Mouse (Mus musculus) intestine, postnatal 0 days (tissue): ENCODE results near the gene Gm45716. TPM values are rescaled to one million over a fixed set of nuclear protein-coding genes. Genes with fewer than 3 reads are reported as not detected.

Experiments used
- ATAC-seq: fragments of 200-750 bp; cut with Nextera tagmentation; 2 replicates; pipeline ENCODE4 v1.8.0; 2017; ENCODE audit warnings: mild to moderate bottlenecking, moderate TSS enrichment, moderate library complexity
- H3K27ac ChIP-seq: fragments of 300-500 bp; sonication (generic); 2 replicates; pipeline ENCODE4 v1.5.1; 2014; ENCODE audit warnings: mild to moderate bottlenecking, low read depth, low read length, moderate library complexity
- H3K27me3 ChIP-seq: fragments of 300-500 bp; sonication (generic); replicated peaks from 2 replicates; pipeline ENCODE4 v1.6.1; 2014; ENCODE audit warnings: low read length, mixed read lengths; ENCODE audit not compliant: control insufficient read depth, insufficient read depth
- H3K36me3 ChIP-seq: fragments of 300-500 bp; sonication (generic); 2 replicates; pipeline ENCODE4 v1.6.1; 2014; ENCODE audit warnings: mild to moderate bottlenecking, moderate library complexity; ENCODE audit not compliant: control insufficient read depth, insufficient read depth
- H3K4me1 ChIP-seq: fragments of 300-500 bp; sonication (generic); replicated peaks from 2 replicates; pipeline ENCODE4 v1.6.1; 2014; ENCODE audit warnings: antibody characterized with exemption, low read length, mixed read lengths; ENCODE audit not compliant: control insufficient read depth, insufficient read depth
- H3K4me2 ChIP-seq: fragments of 300-500 bp; sonication (generic); replicated peaks from 2 replicates; pipeline ENCODE4 v1.6.1; 2014; ENCODE audit warnings: low read depth, mild to moderate bottlenecking, moderate library complexity
- H3K4me3 ChIP-seq: fragments of 300-500 bp; sonication (generic); 2 replicates; pipeline ENCODE4 v1.5.1; 2014; ENCODE audit warnings: low read depth, low read length
- H3K9ac ChIP-seq: fragments of 300-500 bp; sonication (generic); 2 replicates; pipeline ENCODE4 v1.6.1; 2014; ENCODE audit warnings: mild to moderate bottlenecking, low read depth, low read length
- H3K9me3 ChIP-seq: fragments of 300-500 bp; sonication (generic); 2 replicates; pipeline ENCODE4 v1.6.1; 2016; ENCODE audit warnings: mixed run types; ENCODE audit not compliant: control insufficient read depth
- CTCF ChIP-seq: sonication (generic); IDR thresholded peaks from 2 replicates; pipeline ENCODE4 v1.5.1; 2016; ENCODE audit warnings: low read depth, mild to moderate bottlenecking, control low read depth, antibody characterized with exemption, moderate library complexity
- WGBS: fragments of 180-500 bp; shearing (Covaris S2); extraction: QIAGEN DNeasy Blood & Tissue Kit; methylation state at CpG from one replicate; pipeline ENCODE4 v1.1.7; 2014; 5-methylcytosine and 5-hydroxymethylcytosine counted together
- polyA plus RNA-seq: library from polyadenylated mRNA; unstranded; fragments of >200 nt; fragmentation: Nextera tagmentation; extraction: Ambion mirVana; gene quantifications from 2 replicates; pipeline ENCODE4 v1.2.1, GENCODE M21; 2015

Gm45716 gene
- polyA plus RNA-seq, 1 experiment from 2014 or later: 23.9 TPM

- 39% methylated on average over 12 of the region's 12 CpGs for WGBS
- peak; percentile 49; the same call in 1 of the 2 replicates for ATAC-seq
- Histone ChIP-seq H3K9me3 (no peaks in the 10 kb centered on the region), H3K4me2 (peak overlapping the region; percentile 41), H3K27ac (peak overlapping the region; percentile 46), H3K4me1 (no peaks in the 10 kb centered on the region), H3K27me3 (no peaks in the 10 kb centered on the region), H3K4me3 (no peak overlapping the region), H3K9ac (no peak overlapping the region), H3K36me3 (no peaks in the 10 kb centered on the region)
- TF ChIP-seq CTCF: no peak
These were observed 9.2 kb downstream of the Gm45716 start for GRCm38 (mm10) chr11:90196521-90197215.

- H3K9ac ChIP-seq: no peak overlapping the region
- no peak overlapping the region for H3K27ac ChIP-seq
- no peaks in the 10 kb centered on the region for H3K4me1 ChIP-seq
- no peak for TF ChIP-seq CTCF
- H3K27me3 ChIP-seq: no peaks in the 10 kb centered on the region
- 74% methylated on average over 5 of the region's 5 CpGs for WGBS
- H3K4me2 ChIP-seq: no peak overlapping the region
- no peaks in the 10 kb centered on the region for H3K36me3 ChIP-seq
- H3K4me3 ChIP-seq: no peak overlapping the region
- ATAC-seq: no peak
- H3K9me3 ChIP-seq: no peaks in the 10 kb centered on the region
These were observed 10.6 kb downstream of the Gm45716 start for GRCm38 (mm10) chr11:90198048-90198447.

GRCm38 (mm10) chr11:90200826-90201225 lies 13.3 kb downstream of the Gm45716 start:
- Histone ChIP-seq H3K36me3 (no peaks in the 10 kb centered on the region), H3K4me3 (no peak overlapping the region)

GRCm38 (mm10) chr11:90214246-90214645 lies 26.8 kb downstream of the Gm45716 start:
- H3K36me3 ChIP-seq: no peaks in the 10 kb centered on the region
- no peak for TF ChIP-seq CTCF
- no peaks in the 10 kb centered on the region for H3K9me3 ChIP-seq
- H3K4me2 ChIP-seq: no peak overlapping the region
- no peaks in the 10 kb centered on the region for H3K27me3 ChIP-seq
- 70% methylated on average over 7 of the region's 7 CpGs for WGBS
- ATAC-seq: no peak
- H3K4me1 ChIP-seq: no peaks in the 10 kb centered on the region
- no peak overlapping the region for H3K9ac ChIP-seq
- H3K27ac ChIP-seq: no peak overlapping the region
- no peak overlapping the region for H3K4me3 ChIP-seq

More at GRCm38 (mm10) chr11:90200826-90201225, 13.3 kb downstream of the Gm45716 start:
- TF ChIP-seq CTCF: no peak
- no peak overlapping the region for H3K9ac ChIP-seq
- H3K4me2 ChIP-seq: no peak overlapping the region
- WGBS: 93% methylated on average over 2 of the region's 2 CpGs
- no peak for ATAC-seq
- H3K27ac ChIP-seq: no peak overlapping the region
- no peaks in the 10 kb centered on the region for H3K27me3 ChIP-seq
- no peaks in the 10 kb centered on the region for H3K4me1 ChIP-seq
- no peaks in the 10 kb centered on the region for H3K9me3 ChIP-seq

- WGBS: 59% methylated on average over 6 of the region's 6 CpGs
- no peak for ATAC-seq
These were observed 32.7 kb downstream of the Gm45716 start for GRCm38 (mm10) chr11:90220022-90220645.

DNA sequence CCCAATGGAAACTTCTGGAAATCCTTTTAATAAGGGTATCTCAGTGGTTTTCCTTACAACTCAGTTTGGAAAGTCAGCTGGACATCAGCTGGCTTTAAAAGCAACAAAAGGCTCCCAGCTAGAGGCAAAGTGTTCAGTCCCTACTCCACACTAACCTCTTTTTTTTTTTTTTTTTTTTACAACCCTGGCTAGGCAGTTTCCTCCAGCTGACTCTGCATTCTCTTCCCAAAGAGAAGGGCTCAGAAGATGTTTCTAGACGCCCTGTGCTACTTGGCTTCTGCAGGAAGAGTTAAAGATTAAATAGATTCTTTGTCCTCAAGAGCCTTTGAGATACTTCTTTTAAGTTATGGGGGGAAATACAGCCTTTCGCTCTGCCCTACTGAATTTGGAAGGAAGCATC lies 33.3 kb downstream of the Gm45716 start:
- no peak overlapping the region for H3K9ac ChIP-seq
- no peaks in the 10 kb centered on the region for H3K36me3 ChIP-seq
- TF ChIP-seq CTCF: no peak
- no peak overlapping the region for H3K4me2 ChIP-seq
- no peaks in the 10 kb centered on the region for H3K27me3 ChIP-seq
- ATAC-seq: no peak
- WGBS: 24% methylated on average over 2 of the region's 2 CpGs
- no peaks in the 10 kb centered on the region for H3K9me3 ChIP-seq
- no peak overlapping the region for H3K27ac ChIP-seq
- H3K4me1 ChIP-seq: 0 out of 2 replicates have a peak, but pooled peaks cover 5% of the 10 kb centered on the region
- no peak overlapping the region for H3K4me3 ChIP-seq

More at GRCm38 (mm10) chr11:90220022-90220645, 32.7 kb downstream of the Gm45716 start:
- no peaks in the 10 kb centered on the region for H3K36me3 ChIP-seq
- H3K4me2 ChIP-seq: no peak overlapping the region
- no peaks in the 10 kb centered on the region for H3K9me3 ChIP-seq
- H3K9ac ChIP-seq: no peak overlapping the region
- no peak overlapping the region for H3K27ac ChIP-seq
- no peaks in the 10 kb centered on the region for H3K27me3 ChIP-seq
- H3K4me3 ChIP-seq: no peak overlapping the region
- TF ChIP-seq CTCF: no peak
- H3K4me1 ChIP-seq: 0 out of 2 replicates have a peak, but pooled peaks cover 5% of the 10 kb centered on the region
